Mouse (Mus musculus): ENCODE measurements around the gene Stk39.

Stk39 gene

DNA sequence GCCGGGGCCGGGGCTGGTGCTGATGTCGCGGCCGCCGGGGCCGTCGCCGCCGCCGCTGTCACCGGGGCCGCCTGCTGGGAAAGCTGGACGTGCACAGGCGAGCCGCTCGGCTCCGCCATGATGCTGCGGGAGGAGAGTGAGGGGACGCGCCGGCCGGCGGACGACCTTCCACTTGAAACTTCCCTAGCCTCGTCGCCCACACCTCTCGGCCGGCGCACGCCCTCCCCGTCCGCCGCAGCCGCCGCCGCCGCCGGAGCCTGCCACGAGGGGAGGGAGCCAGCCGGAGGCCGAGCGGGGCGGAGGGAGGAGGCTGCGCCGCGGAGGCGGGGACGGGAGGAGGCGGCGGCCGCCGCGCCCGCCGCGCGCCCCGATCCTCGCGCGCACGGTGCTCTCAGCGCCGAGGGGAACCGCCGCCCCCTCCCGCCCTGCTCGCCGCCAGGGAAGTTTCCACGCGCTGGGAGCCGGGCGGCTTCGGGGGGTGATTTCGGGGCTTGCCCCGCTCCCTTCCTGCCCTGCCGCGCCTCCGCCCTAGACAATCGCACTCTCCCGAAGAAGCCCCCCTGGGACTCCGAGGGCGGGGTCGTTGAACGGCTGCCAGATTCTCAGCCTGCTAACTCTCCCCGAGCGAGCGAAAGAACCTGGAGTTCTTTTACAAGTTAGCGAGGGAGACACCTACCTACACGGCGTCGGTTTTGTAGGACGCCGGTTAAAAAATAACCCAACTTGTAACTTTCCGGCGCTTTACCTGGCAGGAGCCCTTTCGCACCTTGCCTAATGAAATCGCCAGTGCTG, at the start of gene Stk39:
Gene Stk39 (minus strand): TSS at position 510 of the 792 bp plus-strand sequence.
- no peak for DNase-seq (ENCODE audit: low spot score)

GRCm38 (mm10) chr2:68515409-68515808, 43.3 kb upstream of the Stk39 start:
- DNase-seq (ENCODE audit: low spot score), result no peak

DNA sequence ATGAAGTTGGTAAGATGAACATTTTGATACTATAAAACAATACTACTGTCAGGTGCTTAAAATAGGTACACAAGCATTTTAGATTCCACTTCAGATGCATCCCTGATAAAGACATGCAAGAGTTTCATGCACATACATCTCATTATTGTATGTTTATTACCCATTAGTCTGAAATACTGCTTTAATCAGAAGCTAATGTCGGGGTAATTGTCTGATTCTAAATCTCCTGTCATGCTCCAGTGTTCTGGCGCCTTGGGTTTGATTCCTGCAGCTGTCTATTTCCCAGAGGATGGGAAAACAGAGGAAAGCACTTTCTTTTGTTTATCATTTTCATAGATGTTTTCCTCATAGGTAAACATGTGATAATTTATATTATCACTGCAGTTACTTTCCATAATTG, 31.1 kb upstream of the Stk39 start:
- no peak for DNase-seq (ENCODE audit: low spot score)

- DNase-seq (ENCODE audit: low spot score), result no peak
These were observed 30.7 kb upstream of the Stk39 start for GRCm38 (mm10) chr2:68502734-68503133.

DNA sequence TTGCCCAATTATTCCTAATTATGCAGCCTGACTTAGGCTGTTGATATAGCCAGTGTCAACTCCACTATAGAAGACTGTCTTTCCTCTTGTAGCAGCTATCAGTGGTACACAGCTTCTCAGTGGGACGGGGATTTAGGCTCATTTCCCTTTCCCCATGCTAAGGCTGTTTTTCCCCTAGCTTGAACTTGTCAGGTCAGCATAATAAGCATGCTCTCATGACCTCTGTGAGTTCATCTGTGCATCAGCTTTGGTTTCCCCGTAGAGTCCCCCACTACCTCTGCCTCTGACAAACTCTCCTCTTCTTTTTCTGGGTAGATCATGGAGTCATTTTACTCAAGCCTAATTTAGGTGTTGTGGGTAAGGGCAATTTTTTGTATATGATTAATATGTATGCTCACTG, 30.2 kb upstream of the Stk39 start:
- no peak for DNase-seq (ENCODE audit: low spot score)

GRCm38 (mm10) chr2:68486275-68486674, 14.2 kb upstream of the Stk39 start:
- no peak for DNase-seq (ENCODE audit: low spot score)

DNA sequence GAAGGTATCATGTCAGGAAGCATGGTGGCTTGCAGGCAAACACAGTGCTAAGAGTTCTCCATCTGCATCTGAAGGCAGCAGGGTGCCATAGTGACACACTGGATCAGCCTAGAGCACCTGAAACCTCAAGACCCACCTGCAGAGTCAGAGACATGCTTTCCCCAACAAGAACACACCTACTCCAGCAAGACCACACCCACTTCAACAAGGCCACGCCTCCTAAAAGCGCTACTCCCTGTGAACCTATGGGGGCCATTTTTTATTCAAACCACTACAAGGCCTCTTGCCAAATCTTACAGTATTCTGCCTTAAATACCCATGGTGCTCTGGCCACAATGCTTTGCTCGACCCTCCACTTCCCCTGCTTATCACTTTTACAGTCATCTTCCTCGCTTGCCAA, 13.1 kb upstream of the Stk39 start:
- DNase-seq (ENCODE audit: low spot score), result no peak

GRCm38 (mm10) chr2:68482896-68483295, 10.8 kb upstream of the Stk39 start:
- no peak for DNase-seq (ENCODE audit: low spot score)

DNA sequence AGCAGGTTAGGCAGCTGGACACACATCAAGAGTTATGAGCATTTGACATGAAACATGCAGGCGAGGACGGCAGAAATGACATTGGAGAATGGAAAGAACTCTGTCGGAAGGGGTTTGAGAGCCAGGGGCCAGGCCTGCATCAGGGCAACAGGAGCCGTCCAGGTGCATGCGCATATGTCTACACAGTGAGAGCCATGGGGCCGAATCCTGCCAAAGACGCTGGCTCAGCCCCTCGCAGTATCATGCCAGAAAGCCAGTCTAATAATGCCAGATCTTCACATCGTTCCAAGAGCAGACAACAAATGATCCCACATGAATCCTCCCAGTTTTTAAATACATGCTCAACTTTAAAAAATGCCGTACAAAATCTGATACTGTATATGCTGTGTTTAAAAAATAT, 7.8 kb upstream of the Stk39 start:
- DNase-seq (ENCODE audit: low spot score), result no peak

DNA sequence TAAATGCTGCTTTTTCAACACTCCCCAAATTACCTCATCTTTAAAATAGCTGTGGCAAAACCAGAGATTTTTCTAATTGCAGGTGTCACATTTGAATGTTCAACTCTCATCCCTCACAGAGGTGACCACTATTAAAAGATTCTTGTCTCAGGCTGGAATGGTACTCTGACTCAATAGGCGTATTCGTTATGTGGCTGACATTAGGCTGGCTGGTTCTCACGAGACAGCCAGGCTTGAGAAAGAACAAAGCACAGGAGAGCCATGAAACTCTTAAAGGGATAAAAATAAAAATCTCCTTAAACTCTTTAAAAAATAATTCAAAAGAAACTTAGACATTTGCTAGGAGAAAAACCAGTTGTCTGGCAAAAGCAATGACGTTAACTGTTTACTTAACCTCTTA, 853 bp upstream of the Stk39 start:
- no peak for DNase-seq (ENCODE audit: low spot score)

DNA sequence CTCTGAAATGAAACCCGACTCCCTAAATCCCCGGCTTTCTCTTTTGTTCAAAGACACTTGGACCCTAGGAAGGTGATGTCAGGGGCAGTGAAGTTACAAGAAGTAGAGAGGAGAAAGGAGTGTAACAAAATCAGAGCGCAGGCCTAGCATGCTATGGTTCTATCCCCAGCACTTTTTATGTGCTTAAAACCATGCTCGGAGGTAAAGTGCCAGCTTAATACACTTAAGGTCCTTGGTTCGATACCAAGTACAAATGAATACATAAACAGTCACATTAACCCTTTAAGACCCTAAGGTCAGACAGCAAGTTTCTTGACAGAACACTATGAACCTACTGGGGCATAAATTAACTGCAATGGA, 463 bp upstream of the Stk39 start:
- no peak for DNase-seq (ENCODE audit: low spot score)

- DNase-seq (ENCODE audit: low spot score), result no peak
These were observed 943 bp downstream of the Stk39 start for GRCm38 (mm10) chr2:68470891-68471758.

DNA sequence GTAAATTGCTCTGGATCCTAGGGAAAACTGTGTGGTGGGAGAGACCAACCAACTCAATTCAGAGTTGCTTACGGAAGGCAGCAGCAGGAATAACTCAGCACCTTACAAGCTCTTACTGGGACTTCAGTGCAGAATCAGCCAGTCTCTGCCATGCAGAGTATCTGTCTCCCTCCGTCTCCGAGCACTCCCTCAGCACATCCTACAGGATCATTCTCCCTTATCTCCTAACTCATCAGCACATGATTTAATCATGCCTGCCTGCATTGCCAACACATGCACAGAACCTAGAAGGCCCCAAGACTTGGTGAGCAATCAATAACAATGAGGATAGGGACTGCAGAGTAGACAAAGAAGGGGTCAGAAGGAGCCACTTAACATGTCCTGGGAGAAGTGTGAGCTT, 2.6 kb downstream of the Stk39 start:
- DNase-seq (ENCODE audit: low spot score), result no peak

GRCm38 (mm10) chr2:68468698-68469097, 3.4 kb downstream of the Stk39 start:
- no peak for DNase-seq (ENCODE audit: low spot score)

DNA sequence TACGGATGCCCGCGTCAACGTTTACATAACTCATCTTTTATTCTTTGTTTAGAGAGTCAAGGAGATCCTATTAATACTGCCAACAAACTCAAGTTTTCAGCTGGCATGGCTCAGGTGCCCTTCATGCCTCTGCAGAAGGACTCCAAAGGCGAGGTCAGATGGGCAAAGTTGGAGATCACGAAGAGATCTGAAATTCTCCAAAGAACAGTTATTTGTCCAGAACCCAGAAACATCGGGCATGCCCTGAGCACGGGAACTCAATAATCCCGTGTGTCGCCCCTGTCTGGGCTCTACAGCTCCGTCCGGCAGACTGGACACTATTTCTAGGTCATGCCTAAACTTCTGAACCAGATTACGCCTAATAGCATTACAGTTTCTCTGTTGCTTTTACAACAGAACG, 3.8 kb downstream of the Stk39 start:
- no peak for DNase-seq (ENCODE audit: low spot score)

- DNase-seq (ENCODE audit: low spot score), result no peak
These were observed 4.7 kb downstream of the Stk39 start for GRCm38 (mm10) chr2:68467085-68467978.

DNA sequence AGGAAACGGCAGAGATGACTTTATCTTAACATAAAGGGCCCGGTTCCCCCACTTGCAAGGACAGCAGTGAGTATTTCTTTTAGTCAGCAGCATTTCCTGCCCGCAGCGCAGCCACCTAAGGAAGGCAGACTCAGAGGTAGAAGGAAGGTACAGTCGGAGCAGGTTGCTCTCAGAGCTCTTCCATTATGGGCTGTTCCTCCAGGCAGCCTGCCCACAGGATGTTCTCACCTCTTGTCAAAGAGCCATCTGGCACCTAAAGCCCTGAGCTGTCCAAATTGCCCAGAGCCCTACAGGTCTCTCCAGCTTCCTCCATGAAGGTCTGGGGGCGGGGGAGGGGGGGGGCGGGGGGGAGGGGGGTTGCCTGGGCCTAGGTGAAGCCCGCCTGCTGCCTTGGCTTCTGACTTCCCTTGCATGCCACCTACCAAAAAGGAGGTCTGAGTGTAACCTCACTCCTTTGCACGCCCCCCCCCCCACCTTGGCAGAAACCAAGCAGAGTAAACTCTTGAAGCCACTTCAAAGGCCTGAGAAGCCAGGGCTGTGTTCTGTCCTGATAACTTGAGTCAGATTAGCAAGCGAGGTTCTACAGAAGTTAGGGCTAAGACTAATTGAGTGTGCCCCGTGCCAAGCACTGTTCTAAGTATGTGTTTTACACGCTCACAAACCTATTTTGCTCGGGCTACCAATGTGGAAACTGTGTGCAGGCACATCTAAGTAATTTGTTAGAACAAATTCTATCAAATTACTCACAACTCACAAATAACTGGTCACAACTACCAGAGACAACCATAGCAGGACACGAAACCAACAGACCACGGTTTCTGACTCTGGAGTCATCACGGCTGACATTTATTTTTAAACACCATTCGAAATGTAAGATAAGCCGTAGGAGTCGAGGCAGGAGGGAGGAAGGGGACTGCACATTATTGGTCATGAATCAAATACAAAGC, 5.7 kb downstream of the Stk39 start:
- DNase-seq (ENCODE audit: low spot score), result no peak

DNA sequence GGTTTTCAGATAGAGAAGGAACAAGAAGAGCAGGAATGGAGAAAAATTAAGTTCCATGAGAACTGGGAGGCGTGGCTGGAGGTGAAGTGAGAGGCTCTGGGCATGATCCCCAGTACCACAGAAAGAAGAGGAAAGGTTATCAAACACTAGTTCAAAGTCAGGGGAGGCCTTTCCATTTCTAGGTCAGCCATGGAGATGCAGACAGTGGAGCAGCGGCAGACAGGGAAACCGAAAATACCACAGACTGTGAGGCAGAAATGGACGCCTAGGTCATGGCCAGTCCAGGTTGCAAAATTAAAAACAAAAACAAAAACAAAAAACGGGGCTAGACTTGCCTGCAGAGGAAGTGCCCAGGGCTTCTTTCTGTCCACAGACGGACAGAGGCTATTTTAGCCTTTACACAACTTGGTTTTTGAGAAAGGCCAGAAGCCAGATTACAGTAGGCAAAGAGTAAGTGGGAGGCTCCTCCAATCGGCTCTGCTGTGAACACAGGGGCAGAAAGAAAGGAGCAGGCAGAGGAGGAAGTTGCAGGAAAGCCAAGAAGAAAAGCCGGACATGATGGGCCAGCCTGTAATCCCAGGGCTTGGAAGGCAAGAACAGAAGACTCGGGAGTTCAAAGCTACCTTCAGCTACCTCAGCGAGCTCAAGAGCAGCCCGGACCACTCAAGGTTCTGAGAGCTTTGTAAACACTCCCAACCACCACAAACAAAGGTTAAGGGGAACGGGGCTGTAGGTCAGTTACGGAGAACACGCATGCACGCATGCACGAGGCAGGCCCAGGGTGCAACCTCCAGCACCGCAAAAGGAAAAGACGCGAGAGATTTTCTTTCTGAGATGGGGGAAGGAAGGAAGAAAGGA, 6.6 kb downstream of the Stk39 start:
- no peak for DNase-seq (ENCODE audit: low spot score)

- no peak for DNase-seq (ENCODE audit: low spot score)
These were observed 7.6 kb downstream of the Stk39 start for GRCm38 (mm10) chr2:68464456-68464855.

GRCm38 (mm10) chr2:68463801-68464200, 8.3 kb downstream of the Stk39 start:
- DNase-seq (ENCODE audit: low spot score), result no peak
